Mouse (Mus musculus) induced T-regulatory cell, adult 2 months (primary cell): ENCODE measurements around the gene Mcts2.

Experiments used
- DNase-seq: peaks from one replicate; pipeline ENCODE4 v3.0.0-alpha.2; 2012; ENCODE audit warnings: low read depth

The Mcts2 gene

DNA sequence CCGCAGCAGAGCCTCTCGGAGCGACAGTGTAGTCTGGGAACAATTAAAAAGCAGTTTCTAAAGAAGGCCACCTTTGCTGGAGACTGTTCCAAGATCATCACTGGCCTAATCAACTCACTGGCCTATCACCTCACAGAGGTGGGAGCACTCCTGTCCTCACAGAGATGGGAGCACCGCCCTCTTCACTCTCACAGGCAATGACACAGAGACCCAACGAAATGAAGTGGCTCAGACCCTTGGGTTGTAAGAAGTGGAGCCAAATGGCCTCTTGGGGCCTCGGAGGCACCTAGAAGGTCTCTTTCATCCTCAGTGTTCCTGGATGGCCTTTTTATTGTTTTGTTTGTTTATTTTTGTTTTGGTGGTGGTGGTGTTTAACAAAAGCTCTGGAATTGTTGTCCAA lies 39.4 kb downstream of the Mcts2 start:
- DNase-seq = no peak

DNA sequence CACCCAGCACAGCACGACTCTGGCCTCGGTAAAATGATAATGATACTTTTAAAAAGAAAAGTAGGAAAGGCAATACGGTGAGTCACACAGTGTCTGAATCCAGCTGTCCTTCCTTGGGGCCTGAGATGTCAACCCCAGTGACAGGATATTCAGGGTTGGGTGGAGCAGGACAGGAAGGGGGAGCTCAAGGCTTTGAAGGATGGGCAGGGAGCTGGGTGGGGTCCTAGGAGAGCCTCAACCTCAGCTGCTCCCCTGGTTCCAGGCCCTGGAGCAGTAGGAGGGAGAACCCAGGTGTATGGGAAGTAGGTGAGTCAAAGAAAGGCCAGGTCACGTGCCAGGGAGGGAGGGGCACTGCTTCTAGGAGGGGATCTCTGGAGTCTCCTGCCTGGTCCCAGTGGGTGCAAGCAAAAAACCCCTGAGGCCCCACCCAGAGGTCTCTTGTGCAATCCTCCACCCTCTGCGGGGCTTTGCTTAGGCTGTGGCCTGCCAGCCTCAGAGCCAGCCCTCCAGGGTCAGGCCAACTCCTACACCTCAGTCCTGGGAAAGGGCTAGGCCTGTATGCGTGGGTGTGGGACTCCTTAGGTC lies 40.0 kb downstream of the Mcts2 start:
- DNase-seq = no peak

DNA sequence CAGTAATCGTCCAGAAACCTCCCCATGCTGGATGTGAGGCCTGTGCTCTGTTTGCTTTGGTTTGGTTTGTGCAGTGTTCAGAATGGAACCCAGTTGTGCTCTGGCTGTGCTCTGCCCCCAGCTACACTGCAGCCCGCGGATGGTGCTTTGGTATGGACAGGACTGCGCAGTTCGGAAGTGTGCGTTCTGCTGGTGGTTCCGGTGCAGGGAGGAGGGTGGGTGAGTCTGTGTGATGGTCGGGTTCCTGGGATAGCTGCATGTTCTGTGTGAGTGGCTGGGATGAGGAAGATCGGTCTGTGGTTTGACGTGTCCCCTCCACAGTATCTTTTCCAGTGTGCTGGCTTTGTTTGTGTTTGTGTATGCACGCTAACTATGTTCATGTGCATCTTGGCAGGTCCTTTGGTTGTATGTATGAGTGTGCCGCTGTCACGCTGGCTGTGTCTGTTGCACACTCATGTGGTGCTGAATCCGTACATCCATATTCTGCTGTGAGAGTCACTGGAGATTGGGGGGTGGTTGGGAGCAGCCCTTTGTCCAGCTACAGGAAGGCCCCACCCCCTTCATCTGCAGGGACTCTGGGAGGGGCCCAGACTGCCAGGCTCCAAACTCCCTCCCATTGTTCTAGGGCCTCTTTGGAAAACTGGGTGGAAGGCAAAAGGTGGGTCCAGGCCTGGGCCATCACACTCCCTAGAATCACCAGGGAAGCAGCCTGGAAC lies 41.1 kb downstream of the Mcts2 start:
- no peak for DNase-seq

DNA sequence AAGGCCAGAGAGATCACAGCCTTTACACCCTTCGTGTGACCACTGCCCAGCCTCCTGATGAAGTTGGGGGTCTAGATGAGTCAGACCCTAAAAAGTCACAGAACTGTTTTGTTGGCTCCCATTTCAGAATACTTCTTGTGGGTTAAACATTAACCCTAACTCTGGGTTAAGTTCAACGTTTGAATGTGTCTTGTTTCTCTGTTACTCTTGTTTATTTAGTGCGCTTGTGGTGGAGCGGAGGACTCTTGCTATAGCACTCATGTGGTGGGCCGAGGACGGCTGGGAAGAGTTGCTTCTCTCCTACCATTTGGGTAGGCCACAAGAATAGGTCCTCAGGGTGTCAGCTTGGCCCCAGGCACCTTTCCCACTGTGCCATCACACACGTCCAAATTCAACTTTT lies 41.8 kb downstream of the Mcts2 start:
- DNase-seq = no peak

DNA sequence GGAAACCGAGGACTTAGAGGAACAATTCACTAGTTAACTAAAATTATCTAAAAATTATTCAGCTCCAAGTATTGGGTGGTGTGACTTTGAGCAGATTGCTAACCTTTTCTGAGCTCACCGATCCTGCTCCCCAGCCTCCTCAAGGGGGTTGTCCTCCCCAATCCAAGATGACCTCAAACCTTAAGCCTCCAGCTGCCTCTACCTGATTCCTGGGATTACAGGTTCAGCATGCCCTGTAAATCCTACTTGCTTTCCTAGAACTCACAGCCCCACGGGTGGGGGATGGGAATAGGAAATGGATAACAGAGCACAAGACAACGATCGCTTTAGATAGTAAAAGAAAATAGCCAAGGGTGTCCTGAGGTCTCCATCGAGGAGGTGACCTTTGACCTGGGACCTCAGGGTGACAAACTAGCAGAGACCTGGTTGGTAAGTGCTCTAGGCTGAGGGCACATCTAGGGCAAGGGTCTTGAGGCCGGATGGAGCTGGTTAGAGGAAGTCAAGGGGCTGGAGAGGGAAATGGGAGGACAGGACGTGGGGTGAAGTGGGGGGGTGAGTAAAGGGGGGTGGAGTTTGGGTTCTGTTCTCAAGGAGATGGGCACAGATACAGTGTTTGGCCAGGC lies 42.3 kb downstream of the Mcts2 start:
- DNase-seq = no peak

GRCm38 (mm10) chr2:152729636-152730020 lies 42.8 kb downstream of the Mcts2 start:
- DNase-seq = no peak

DNA sequence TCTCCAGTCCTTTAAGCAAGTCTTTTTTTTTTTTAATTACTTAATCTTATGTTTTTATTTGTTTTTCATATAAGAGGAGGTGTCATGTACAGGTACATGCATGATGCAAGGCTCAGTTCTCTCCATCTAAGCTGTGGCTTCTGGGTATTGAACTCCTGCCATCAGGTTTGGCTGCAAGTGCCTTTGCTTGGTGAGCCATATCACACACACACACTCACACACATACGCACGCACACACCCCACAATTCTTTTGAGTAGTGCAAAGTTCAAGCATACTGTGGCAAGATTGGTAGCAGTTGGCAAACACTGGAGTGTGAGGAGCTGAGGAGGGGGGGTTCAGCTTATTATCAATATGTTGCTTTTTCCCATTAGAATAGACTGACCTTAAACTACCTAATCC lies 46.4 kb downstream of the Mcts2 start:
- DNase-seq = peak; percentile 39

DNA sequence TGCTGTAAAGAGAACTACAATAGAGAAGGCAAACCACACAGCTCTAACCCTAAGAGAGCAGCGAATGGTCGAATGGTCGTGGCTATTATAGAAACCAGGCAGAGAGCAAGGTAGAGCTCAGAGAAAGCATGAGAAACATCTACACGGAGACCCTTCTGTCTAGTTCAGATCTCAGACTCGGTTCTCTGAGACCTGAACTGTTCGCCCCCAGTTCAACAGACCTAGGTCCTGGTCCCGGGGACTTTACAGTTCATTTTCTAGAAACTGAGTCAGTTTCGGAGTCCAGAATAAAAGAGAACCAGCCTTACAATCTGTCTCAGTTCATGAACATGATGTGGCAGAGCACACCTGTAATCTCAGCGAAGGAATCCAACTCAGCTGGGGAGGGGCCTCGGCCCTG lies 47.7 kb downstream of the Mcts2 start:
- no peak for DNase-seq

DNA sequence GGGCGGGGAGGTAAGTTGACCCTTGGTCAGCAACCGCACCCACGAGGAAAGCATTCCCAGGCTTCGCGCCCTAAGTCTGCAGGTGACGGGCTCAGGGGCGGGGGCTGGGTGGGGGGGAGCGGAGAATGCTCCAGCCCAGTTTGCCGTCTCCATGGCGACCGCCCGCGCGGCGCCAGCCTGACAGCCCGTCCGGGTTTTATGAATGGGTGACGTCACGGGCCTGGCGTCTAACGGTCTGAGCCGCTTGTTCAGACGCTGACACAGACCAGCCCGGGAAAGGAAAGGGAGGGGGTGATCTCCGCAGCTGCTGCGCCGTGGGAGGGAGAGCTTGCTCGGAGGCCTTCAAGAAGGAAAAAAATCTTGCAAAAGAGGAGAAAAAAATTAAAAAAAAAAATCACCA lies 48.1 kb downstream of the Mcts2 start:
- peak; percentile 86 for DNase-seq

- DNase-seq = peak; percentile 83
Observed at GRCm38 (mm10) chr2:152736090-152736601, 49.3 kb downstream of the Mcts2 start, which contains the start of gene Id1. TSS of gene Id1 (plus strand) at chr2:152736251.

GRCm38 (mm10) chr2:152736748-152737147 lies 49.9 kb downstream of the Mcts2 start:
- DNase-seq = peak; percentile 32
